Mouse (Mus musculus) forebrain, embryonic 16.5 days (tissue): ENCODE measurements around the gene Nthl1. TPM values are rescaled to one million over a fixed set of nuclear protein-coding genes. Genes with fewer than 3 reads are reported as not detected.

Experiments
- ATAC-seq: fragments of 200-750 bp; cut with Nextera tagmentation; 2 replicates; pipeline ENCODE4 v1.8.0; 2017; ENCODE audit warnings: mild to moderate bottlenecking, moderate library complexity
- H3K27ac ChIP-seq: fragments of 300-500 bp; sonication (generic); 2 replicates; pipeline ENCODE4 v1.5.1; 2014; ENCODE audit warnings: low read length, control low read depth
- H3K27me3 ChIP-seq: fragments of 300-500 bp; sonication (generic); replicated peaks from 2 replicates; pipeline ENCODE4 v1.6.1; 2014; ENCODE audit warnings: low read length; ENCODE audit not compliant: control insufficient read depth, insufficient read depth
- H3K36me3 ChIP-seq: fragments of 300-500 bp; sonication (generic); 2 replicates; pipeline ENCODE4 v1.6.1; 2014; ENCODE audit not compliant: control insufficient read depth, insufficient read depth
- H3K4me1 ChIP-seq: fragments of 300-500 bp; sonication (generic); replicated peaks from 2 replicates; pipeline ENCODE4 v1.6.1; 2014; ENCODE audit warnings: low read length; ENCODE audit not compliant: control insufficient read depth, insufficient read depth
- H3K4me2 ChIP-seq: fragments of 300-500 bp; sonication (generic); 2 replicates; pipeline ENCODE4 v1.6.1; 2014; ENCODE audit warnings: mild to moderate bottlenecking, low read length, control low read depth
- H3K4me3 ChIP-seq: fragments of 300-500 bp; sonication (generic); replicated peaks from 2 replicates; pipeline ENCODE4 v1.5.1; 2014; ENCODE audit warnings: mild to moderate bottlenecking, low read length, control low read depth
- H3K9ac ChIP-seq: fragments of 300-500 bp; sonication (generic); replicated peaks from 2 replicates; pipeline ENCODE4 v1.6.1; 2014; ENCODE audit warnings: low read depth, low read length, control low read depth
- H3K9me3 ChIP-seq: fragments of 300-500 bp; sonication (generic); 2 replicates; pipeline ENCODE4 v1.6.1; 2016; ENCODE audit warnings: low read length; ENCODE audit not compliant: control insufficient read depth
- WGBS: fragments of 180-500 bp; shearing (Covaris S2); extraction: QIAGEN DNeasy Blood & Tissue Kit; methylation state at CpG from one replicate; pipeline ENCODE4 v1.1.7; 2014; 5-methylcytosine and 5-hydroxymethylcytosine counted together
- polyA plus RNA-seq: library from polyadenylated mRNA; unstranded; fragments of >200 nt; fragmentation: Nextera tagmentation; extraction: Ambion mirVana; gene quantifications from 2 replicates; pipeline ENCODE4 v1.2.1, GENCODE M21; 2015

The Nthl1 gene
- polyA plus RNA-seq, 1 experiment from 2014 or later = 14.4 TPM

- Histone ChIP-seq H3K9ac (no peak overlapping the region), H3K36me3 (no peaks in the 10 kb centered on the region), H3K27me3 (no peaks in the 10 kb centered on the region), H3K4me2 (no peak overlapping the region), H3K4me3 (no peak overlapping the region), H3K9me3 (no peaks in the 10 kb centered on the region), H3K4me1 (peaks cover 8% of the 10 kb centered on the region), H3K27ac (0 out of 2 replicates have a peak overlapping the region, but pooled peaks have one; percentile 4)
- ATAC-seq = no peak
- WGBS = 90% methylated on average over 9 of the region's 9 CpGs
Observed at GRCm38 (mm10) chr17:24644875-24645721, 12.6 kb downstream of the Nthl1 start.

GRCm38 (mm10) chr17:24645916-24646315 lies 13.4 kb downstream of the Nthl1 start:
- H3K36me3 ChIP-seq = no peaks in the 10 kb centered on the region
- H3K4me1 ChIP-seq = peaks cover 13% of the 10 kb centered on the region
- H3K4me3 ChIP-seq = no peak overlapping the region
- no peak for ATAC-seq
- WGBS = 77% methylated on average over 3 of the region's 3 CpGs
- H3K4me2 ChIP-seq = no peak overlapping the region
- H3K27me3 ChIP-seq = no peaks in the 10 kb centered on the region
- H3K9me3 ChIP-seq = no peaks in the 10 kb centered on the region
- no peak overlapping the region for H3K27ac ChIP-seq
- H3K9ac ChIP-seq = no peak overlapping the region

- Histone ChIP-seq H3K27ac (no peak overlapping the region), H3K4me1 (peaks cover 13% of the 10 kb centered on the region), H3K4me2 (no peak overlapping the region), H3K9me3 (no peaks in the 10 kb centered on the region), H3K9ac (no peak overlapping the region), H3K4me3 (no peak overlapping the region), H3K36me3 (no peaks in the 10 kb centered on the region), H3K27me3 (no peaks in the 10 kb centered on the region)
- ATAC-seq = no peak
- 86% methylated on average over 4 of the region's 4 CpGs for WGBS
Observed at GRCm38 (mm10) chr17:24646381-24646780, 13.9 kb downstream of the Nthl1 start.

GRCm38 (mm10) chr17:24647493-24647892 lies 15.0 kb downstream of the Nthl1 start:
- no peaks in the 10 kb centered on the region for H3K36me3 ChIP-seq
- H3K9ac ChIP-seq = no peak overlapping the region
- no peak overlapping the region for H3K4me2 ChIP-seq
- no peak for ATAC-seq
- WGBS = 83% methylated on average over 11 of the region's 11 CpGs
- no peaks in the 10 kb centered on the region for H3K27me3 ChIP-seq
- H3K27ac ChIP-seq = no peak overlapping the region
- peaks cover 13% of the 10 kb centered on the region for H3K4me1 ChIP-seq
- H3K4me3 ChIP-seq = no peak overlapping the region
- H3K9me3 ChIP-seq = no peaks in the 10 kb centered on the region

- Histone ChIP-seq H3K4me2 (peak overlapping the region; percentile 100), H3K4me1 (peaks cover 14% of the 10 kb centered on the region), H3K36me3 (no peaks in the 10 kb centered on the region), H3K9me3 (no peaks in the 10 kb centered on the region), H3K27me3 (no peaks in the 10 kb centered on the region), H3K4me3 (peak overlapping the region; percentile 71), H3K9ac (peak overlapping the region; percentile 84), H3K27ac (no peak overlapping the region)
- no peak for ATAC-seq
- 78% methylated on average over 10 of the region's 10 CpGs for WGBS
Observed at GRCm38 (mm10) chr17:24648731-24649377, 16.4 kb downstream of the Nthl1 start.

- Histone ChIP-seq H3K4me3 (peak overlapping the region; percentile 71), H3K36me3 (no peaks in the 10 kb centered on the region), H3K27me3 (no peaks in the 10 kb centered on the region), H3K27ac (no peak overlapping the region), H3K4me2 (peak overlapping the region; percentile 100), H3K4me1 (peaks cover 16% of the 10 kb centered on the region), H3K9ac (peak overlapping the region; percentile 84), H3K9me3 (no peaks in the 10 kb centered on the region)
- peak; percentile 39 for ATAC-seq
- 1% methylated on average over 35 of the region's 35 CpGs for WGBS
Observed at GRCm38 (mm10) chr17:24649581-24650069, 17.1 kb downstream of the Nthl1 start.

GRCm38 (mm10) chr17:24650070-24650616 lies 17.7 kb downstream of the Nthl1 start, which contains the start of gene Slc9a3r2:
TSS of gene Slc9a3r2 (minus strand) at chr17:24650327.
- Histone ChIP-seq H3K4me1 (peaks cover 16% of the 10 kb centered on the region), H3K27ac (no peak within 1 kb of the TSS), H3K9me3 (no peaks in the 10 kb centered on the region), H3K36me3 (no peaks in the 10 kb centered on the region), H3K27me3 (no peaks in the 10 kb centered on the region), H3K4me3 (peak within 1 kb of the TSS; percentile 71), H3K9ac (peak within 1 kb of the TSS; percentile 84), H3K4me2 (peak within 1 kb of the TSS; percentile 100)
- peak; percentile 75 for ATAC-seq
- WGBS = 2% methylated on average over 29 of the region's 41 CpGs

- H3K4me2 ChIP-seq = no peak overlapping the region; the same call in 1 of the 2 replicates
- H3K27ac ChIP-seq = no peak overlapping the region
- H3K9ac ChIP-seq = no peak overlapping the region; the same call in 1 of the 2 replicates
- H3K27me3 ChIP-seq = no peaks in the 10 kb centered on the region
- no peak for ATAC-seq
- 75% methylated on average over 4 of the region's 4 CpGs for WGBS
- H3K36me3 ChIP-seq = no peaks in the 10 kb centered on the region
- H3K4me3 ChIP-seq = no peak overlapping the region
- peaks cover 16% of the 10 kb centered on the region for H3K4me1 ChIP-seq
- no peaks in the 10 kb centered on the region for H3K9me3 ChIP-seq
Observed at GRCm38 (mm10) chr17:24650766-24651165, 18.3 kb downstream of the Nthl1 start.

GRCm38 (mm10) chr17:24651835-24652234 lies 19.4 kb downstream of the Nthl1 start:
- H3K9ac ChIP-seq = no peak overlapping the region
- H3K27me3 ChIP-seq = peaks cover 3% of the 10 kb centered on the region; the same call in 1 of the 2 replicates
- no peaks in the 10 kb centered on the region for H3K9me3 ChIP-seq
- H3K36me3 ChIP-seq = no peaks in the 10 kb centered on the region
- no peak for ATAC-seq
- no peak overlapping the region for H3K4me3 ChIP-seq
- peaks cover 16% of the 10 kb centered on the region for H3K4me1 ChIP-seq
- 66% methylated on average over 3 of the region's 3 CpGs for WGBS
- H3K27ac ChIP-seq = no peak overlapping the region
- H3K4me2 ChIP-seq = no peak overlapping the region
